Mouse (Mus musculus): ENCODE data around the gene Slc4a2. TPM values are rescaled to one million over a fixed set of nuclear protein-coding genes. Genes with fewer than 3 reads are reported as not detected.

Gene Slc4a2
- total RNA-seq, 2 experiments from 2014 or later, result 44.4 to 50.6 TPM

DNA sequence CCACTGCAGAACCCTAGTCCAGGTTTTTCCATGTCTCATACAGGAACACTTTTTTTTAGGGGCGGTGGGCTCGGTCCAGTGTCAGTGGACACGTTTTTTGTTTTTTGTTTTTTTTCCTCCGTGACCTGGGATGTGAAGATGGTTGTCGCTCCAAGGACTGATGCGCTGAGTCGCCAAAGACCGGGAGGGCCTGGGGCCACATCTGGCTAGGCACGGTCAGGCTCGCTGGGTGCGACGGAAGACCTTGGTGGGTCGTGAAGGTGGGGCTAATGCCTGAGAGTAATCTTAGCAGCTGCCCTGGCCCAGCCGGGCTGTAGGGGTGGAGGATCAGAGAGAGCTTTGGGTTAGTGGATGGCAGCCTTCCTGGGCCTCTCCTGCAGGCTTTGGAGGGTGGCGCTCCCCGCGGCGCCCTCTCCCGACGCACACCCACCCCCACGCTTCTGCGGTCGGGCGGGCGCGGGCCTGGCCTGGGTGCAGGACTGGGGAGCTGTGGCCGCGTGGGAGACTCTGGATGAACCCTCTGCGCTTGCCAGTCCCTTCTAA is 29.1 kb downstream of the Slc4a2 start:
- ATAC-seq (replicated peaks; ENCODE audit: low FRiP score, poor library complexity, severe bottlenecking), result peak; percentile 30

DNA sequence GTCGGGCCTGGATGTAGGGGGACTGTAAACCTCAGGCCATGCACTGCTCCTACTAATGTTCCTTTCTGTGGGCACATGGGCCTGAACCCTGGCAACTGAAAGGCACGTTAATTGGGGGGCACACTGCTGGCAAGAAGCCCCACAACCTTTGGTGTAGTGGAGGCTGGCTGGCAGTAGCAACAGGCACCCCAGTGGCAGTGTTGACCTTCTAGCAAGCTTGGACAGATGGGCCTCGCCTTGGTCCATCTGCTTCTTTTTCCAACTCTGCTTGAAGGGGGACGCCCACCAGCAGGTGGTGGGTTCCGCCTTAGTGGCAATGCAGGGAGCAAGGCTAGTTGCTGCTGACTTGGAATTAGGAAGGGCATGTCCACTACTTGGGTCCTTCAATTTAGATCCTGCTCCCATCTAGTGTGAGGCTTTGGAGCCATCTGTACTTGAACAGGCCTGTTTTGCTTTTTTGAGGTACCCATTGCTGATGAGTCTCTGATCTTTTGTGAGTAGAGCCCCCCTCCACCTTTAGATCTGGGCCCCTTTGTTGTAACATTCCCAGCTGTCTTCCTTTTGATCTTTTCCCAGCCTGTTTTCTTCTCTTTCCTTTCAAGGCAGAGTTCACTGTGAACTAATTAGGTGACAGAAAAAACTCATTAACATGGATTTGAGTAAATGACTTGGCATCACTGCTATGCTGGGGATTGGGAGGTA is 29.8 kb downstream of the Slc4a2 start:
- no peak for ATAC-seq (replicated peaks; ENCODE audit: low FRiP score, poor library complexity, severe bottlenecking)

DNA sequence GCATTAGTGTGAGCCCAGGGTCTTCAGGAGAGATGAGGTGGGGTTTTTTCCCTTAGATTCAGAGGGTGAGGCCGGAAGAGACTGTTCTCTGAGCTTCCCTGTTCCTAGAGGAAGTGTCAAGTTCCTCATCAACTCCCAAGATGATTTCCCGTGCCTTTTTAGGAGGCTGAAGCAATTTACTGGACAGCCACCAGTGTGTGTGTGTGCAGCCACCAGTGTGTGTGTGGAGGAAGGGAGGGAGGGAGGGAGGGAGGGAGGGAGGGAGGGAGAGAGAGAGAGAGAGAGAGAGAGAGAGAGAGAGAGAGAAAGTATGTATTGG is 30.3 kb downstream of the Slc4a2 start:
- ATAC-seq (replicated peaks; ENCODE audit: low FRiP score, poor library complexity, severe bottlenecking), result no peak

DNA sequence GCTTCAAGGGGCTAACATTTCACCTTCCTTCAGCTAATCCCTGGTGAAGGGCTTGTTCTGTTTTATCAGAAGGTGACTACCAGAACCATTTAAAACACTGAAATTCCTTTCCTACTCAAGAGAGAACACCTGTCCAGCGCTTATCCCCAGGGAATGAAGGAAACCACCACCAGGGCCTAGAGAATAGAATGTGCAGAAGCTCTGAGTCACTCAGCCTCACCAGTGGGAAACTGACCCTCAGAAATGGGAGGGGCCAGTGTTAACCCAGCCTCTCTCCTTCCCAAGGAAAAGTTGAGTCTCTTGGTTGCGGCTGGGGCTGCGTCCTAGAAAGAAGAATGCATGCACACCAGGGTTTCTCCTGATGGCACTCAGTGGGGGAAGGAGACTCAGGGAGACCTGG is 31.4 kb downstream of the Slc4a2 start:
- no peak for ATAC-seq (replicated peaks; ENCODE audit: low FRiP score, poor library complexity, severe bottlenecking)

DNA sequence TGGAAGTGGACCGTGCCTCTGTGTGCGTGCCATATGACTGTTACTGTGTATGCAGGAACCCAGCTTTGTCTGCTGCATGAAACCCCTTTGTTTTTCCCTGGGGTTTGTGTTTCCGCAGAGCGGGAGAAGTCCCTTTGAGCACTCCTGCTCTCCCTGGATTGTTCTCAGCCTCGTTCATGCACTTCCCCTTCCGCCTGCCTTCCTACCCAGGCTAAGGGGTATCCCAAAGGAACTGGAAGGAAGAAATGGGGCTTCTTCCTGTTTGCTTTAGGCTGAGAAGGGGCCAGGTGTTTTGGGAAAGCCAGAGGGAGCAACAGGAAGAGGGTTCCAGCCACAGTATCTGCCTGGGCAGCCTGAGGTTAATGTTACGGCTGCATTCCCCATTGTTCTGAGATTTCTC is 32.0 kb downstream of the Slc4a2 start:
- no peak for ATAC-seq (replicated peaks; ENCODE audit: low FRiP score, poor library complexity, severe bottlenecking)

DNA sequence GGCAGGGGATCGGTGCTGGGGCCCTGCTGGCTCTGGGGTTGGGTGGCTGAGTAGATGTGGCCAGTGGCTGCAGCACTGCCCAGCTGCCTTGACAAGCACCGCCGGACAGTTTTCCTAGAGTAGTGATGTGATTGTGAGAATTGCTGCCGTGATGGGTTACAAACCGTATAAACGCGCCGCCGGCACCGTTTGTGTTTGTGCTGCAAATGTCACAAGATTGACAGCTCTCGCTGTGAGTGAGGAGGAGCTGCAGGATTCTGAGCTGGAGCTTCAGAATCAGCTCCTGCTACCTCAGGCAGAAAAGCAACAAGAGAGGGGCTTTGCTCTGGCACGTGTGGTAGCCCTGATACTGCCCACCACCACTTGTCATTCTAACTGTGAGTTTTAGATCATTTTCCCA is 43.1 kb downstream of the Slc4a2 start:
- ATAC-seq (replicated peaks; ENCODE audit: low FRiP score, poor library complexity, severe bottlenecking), result no peak

DNA sequence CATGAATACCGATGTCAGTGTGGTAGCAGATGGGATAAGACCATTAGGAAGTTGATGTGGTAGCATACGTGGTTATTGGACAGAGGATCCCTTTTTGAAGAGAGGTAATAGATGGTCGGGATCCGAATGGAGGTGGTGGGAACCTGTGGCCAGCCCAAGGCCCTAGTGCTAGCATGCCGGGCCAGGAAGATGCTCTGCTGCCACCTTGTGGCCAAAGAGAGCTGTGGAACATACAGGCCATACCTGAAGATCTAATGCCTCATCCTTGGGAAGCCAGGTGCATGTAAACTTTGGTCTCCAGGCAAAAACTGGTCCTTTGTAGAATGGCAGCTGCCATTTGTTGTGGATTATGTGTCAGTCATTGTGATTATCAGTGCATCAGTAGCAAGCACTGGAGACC is 47.0 kb downstream of the Slc4a2 start:
- ATAC-seq (replicated peaks; ENCODE audit: low FRiP score, poor library complexity, severe bottlenecking), result peak; percentile 83

DNA sequence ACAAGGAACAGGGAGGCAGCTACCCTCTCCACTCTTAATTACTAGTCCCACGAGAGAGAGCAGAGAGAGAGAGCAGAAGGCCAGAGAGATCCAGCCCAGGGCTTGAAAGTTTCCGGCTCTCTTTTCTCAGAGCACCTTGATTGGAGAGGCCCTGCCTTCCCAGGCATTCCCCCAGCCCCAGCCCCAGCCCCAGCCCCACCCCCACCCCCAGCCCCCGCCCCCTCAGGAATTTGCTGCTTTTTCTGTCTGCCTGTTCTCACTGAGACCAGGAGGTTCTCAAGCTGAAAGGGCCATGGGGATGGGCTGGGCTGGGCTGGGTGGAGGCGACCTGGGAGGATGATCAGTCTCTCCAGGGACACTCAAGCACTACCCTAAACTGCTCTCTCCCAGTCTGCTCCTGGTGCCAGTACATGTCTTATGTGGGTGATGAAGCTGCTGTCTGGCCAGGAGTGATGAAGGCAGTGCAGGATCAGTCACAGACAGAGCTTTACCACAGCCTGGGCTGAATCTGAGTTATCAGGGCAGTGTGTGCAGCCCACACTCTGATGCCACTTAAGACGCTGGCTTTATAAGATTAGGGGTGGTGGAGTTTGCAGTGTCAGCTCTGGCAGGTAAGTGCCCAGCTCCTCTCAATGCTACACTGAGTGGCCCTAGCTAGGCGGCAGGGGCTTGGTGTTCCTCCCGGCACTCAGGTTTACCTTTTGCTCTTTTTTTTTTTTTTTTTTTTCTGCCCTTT is 49.4 kb downstream of the Slc4a2 start:
- ATAC-seq (replicated peaks; ENCODE audit: low FRiP score, poor library complexity, severe bottlenecking), result no peak

DNA sequence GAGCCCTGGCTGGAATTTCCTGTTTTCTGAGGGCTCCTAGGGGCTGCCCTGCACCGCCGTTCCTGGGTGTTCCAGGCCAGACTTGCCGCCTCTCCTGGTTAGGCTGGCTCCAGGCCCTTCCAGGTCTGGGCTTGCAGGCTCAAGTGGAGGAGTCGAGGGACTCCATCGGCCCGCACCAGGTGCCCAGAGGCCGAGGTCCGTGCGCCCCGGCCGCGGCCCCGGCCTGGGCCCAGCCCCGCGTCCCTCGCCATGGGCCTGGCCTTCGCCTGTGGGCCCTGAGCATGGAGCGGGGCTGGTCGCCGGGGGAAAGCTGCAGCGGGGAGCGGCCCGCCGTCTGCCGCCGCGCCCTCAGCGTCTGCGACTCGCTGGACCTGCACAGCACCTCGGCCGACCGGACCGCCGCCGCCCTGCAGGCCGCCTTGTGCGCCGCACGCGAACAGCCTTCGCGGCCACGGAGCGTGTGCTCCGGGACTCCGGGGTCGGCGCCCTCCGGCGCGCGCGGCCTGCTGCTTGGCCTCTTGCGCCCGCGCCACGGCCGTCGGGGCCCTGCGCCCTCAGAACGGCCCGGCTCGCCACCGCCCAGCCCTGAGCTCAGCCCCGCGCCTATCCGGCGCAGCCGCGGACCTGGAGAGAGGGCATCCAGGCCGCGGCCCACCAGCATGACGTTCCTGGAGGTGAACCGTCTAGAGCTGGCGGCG is 50.5 kb downstream of the Slc4a2 start:
- no peak for ATAC-seq (replicated peaks; ENCODE audit: low FRiP score, poor library complexity, severe bottlenecking)

DNA sequence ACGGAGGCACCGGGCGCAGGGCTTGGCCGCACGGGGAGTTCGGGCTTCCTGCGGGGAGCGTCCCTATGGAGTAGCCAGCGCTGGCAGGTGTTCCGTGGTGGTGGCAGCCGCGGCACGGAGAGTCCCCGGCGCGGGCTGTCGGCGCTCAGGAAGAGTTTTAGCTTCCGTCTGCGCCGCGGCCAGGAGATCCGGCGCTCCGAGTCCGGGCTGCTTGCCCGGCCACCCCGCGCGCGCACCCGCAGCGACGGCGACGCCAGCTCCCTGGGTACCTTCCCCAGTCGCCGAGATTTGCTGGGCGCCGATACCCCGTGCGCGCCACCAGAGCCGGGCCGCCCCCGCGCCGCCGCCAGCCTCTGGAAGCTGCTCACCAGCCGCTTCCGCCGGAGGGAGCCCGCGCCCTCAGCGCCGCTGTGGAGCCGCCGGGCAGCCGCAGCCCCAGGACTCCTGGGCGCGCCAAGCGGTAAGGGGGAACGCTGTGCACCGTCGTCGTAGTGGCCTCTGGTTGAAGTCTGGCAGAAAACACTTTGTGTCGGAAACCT is 51.2 kb downstream of the Slc4a2 start:
- no peak for ATAC-seq (replicated peaks; ENCODE audit: low FRiP score, poor library complexity, severe bottlenecking)

DNA sequence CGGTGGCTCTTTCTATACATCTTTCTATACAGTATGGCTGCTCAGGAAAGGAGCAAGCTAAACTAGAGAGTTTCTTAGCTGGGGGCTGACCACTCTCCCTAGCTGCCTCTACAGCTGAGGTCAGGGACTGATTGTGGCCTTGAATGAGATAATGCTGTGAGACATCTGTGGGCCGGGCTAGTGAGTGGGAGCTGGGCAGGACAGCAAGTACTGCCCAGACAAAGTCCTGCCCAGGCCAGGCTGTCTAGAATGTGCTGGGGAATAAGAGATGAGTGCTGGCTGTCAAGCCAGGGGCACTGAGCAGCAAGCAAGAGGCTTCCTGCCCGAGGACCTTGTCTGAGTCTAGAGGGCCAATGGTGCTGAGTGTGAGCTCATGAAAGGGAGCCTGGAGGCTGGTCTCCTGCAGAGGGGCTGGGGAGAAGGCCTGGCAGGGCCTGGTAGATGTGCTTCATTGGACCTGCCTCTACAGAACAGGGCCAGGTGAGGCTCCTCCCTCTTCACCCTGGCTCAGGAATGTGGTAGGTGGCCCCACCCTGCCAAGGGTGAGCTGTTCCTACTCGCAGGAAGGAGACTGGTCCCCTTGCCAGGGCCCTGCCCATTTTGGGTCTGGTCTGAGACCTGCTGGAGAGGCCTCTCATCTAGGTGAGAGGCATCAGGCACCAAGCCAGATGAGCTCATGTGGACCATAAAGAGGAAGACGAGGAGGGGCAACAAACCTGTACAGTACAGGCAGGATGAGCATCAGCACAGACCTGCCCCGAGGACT is 52.0 kb downstream of the Slc4a2 start:
- no peak for ATAC-seq (replicated peaks; ENCODE audit: low FRiP score, poor library complexity, severe bottlenecking)

DNA sequence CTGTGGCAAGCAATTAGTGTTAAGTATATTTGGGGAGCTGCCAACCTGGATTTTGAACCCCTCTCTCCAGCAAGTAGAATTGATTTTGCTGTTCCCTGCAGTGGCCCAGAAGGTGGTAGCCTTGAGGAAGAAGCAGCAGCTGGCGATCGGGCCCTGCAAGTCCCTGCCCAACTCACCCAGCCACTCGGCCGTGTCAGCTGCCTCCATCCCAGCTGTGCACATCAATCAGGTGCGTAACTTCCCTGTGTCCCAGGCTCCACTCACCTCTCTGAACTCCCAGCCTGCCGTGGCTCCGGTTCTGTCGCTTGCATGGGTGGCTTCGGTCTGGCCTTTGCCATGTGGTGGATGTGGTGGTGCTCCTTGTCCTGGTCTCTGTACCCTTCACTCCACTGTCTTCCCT is 54.3 kb downstream of the Slc4a2 start:
- ATAC-seq (replicated peaks; ENCODE audit: low FRiP score, poor library complexity, severe bottlenecking), result no peak

DNA sequence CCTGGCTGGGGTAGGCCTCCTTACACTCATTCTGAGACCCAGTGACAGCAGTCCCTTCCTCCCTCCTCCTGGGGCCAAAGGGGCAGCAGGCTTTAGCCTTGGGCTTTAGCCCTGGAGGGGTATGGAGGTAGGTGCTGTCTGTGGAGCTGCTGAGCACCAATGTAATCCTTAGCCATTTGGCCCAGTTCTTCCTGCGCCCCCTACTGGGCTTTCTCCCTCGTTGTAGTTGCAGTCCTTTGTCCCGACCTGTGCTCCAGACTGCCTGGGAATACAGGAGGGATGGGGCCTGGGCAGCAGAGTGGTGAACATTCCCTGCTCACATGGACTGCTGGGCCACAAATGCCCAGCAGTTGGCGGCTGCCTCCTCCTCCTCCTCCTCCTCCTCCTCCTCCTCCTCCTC is 58.0 kb downstream of the Slc4a2 start:
- ATAC-seq (replicated peaks; ENCODE audit: low FRiP score, poor library complexity, severe bottlenecking), result no peak

DNA sequence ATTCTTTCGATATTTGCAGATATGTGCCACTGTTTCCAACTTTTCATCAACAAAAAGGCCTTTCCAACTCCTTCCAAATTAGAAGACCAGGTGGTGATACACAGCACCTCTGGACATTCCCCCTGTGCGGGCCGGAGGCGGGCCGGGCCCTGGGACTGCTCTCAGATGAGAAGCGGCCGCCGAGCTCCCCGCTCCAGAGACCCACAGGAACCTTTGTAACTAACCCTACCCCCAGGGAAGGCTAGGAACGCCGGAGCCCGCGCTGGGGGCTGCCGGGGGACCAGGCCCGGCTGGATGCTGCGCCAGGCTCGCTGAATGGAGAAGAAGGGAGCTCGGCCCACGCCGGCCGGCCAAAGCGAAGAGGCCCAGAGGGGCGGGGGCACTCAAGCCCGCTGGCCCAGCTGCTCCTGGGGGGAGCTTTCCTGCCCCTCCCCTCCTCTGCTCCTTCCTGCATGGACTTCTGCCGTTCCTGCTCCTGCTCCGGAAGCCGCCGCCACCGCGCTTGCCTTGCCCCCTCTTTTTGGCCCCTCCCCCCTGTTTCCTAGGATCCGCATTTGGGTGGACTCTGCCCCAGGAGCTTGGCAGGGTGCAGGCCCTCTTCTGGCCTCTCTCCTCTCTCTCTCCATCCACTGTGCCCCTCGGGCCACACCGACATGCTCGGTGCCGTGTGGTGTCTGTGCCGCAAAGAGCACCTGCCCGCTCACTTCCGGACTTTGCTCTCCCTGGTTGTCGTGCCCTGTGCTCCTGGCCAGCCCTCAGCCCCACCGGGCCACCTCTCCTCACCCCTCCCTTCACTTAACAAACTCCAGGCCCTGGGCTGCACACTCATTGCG is 58.8 kb downstream of the Slc4a2 start:
- no peak for ATAC-seq (replicated peaks; ENCODE audit: low FRiP score, poor library complexity, severe bottlenecking)

DNA sequence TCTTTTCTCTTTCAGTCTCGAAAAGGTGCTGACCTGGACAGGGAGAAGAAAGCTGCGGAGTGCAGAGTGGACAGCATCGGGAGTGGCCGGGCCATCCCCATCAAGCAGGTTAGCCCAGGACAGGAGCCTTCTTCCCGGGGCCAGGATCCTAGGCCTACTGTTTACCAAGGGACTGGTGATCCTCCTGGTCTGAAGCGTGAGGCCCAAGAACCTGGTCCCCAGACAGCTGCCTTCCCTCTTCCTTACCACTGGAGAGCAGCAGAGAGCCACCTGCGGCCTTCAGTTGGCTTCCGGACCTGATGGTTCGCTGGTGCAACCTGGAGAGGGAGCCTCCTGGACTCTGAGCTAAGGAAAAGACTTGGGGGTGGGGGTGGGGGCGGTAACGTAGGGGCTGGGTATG is 59.7 kb downstream of the Slc4a2 start:
- ATAC-seq (replicated peaks; ENCODE audit: low FRiP score, poor library complexity, severe bottlenecking), result no peak

DNA sequence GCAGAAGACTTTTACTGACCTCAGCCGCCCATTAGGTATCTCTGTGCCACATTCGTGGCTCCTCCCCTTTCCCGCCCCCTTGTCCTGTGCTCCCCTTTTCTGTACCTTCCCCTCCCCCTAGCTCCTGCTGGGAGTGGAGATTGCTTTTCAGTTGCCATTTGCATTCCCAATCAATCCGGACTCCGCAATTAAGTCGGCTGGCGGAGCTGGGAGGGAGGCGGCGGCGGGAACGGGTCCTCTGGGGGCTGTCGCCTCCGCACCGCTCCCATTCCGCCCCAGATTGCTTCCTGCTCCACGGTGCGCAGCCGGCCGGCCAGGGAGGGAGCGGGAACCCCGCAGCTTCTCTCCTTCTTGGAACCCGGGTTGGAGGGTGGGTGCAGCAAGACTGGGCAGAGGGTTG is 61.3 kb downstream of the Slc4a2 start:
- no peak for ATAC-seq (replicated peaks; ENCODE audit: low FRiP score, poor library complexity, severe bottlenecking)

DNA sequence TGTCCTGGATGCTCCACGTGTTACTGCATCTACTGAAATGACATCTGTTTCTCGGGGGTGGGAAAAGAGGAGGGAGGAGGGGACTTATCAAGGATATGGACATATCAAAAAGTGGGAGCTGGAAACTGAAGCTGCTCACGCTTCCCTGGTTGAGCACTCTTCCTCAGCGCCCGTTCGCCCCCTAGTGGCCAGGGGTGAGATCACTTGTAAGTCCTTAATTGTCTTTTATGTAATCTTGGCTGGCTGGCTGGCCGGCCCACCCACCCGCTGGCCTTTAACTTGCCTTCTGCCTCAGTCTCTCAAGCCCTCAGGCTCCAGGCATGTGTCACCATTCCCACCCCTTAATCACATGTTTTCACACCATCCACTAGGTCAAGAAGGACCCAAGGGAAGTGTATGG is 62.5 kb downstream of the Slc4a2 start:
- peak; percentile 64; the same call in 1 of the 2 replicates for ATAC-seq (replicated peaks; ENCODE audit: low FRiP score, poor library complexity, severe bottlenecking)

DNA sequence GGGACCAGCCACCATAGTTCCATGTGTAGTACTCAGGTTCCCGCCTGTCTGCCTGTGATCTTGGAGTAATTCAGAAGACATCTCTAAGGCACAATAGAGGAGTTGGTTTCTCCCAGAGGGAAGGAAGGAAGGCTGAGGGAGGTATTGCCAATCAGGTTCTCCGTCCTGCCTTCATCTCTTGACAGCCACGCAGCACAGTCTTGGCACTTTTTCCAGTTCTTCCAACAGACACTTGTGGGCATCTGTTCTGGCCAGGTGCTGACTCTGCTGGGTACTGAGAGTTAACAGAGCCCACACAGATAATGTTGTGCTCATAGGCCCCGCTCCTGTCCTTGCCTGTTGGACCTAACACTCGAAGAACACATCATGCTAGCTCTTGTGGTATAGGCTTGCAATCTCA is 63.1 kb downstream of the Slc4a2 start:
- no peak for ATAC-seq (replicated peaks; ENCODE audit: low FRiP score, poor library complexity, severe bottlenecking)

DNA sequence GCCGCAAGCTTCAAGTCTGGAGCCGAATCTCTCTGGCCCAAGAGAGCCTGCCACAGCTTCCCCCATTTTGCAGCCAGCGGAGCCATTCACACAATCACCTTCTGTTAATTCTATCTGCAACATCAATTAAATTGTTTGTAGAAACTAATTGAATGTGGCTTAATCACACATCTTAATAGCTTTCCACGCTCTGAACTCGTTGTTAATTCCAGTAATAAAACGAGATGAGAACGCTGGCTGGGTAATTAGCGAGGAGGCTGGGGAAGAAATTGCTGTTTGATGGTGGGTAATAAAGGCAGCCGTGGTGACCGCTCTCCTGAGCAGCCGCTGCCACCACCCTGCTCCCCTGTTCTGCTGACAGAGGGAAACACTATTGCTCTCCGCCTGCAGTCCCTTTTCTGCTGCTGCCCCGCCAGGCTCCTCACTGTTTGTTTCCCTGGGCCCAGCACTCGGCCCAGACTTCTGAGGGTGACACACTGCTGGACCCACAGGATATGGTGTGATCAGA is 66.8 kb downstream of the Slc4a2 start:
- ATAC-seq (replicated peaks; ENCODE audit: low FRiP score, poor library complexity, severe bottlenecking), result no peak
